Mouse (Mus musculus) liver, embryonic 16.5 days (tissue): ENCODE results near the gene Map3k4. TPM values are rescaled to one million over a fixed set of nuclear protein-coding genes. Genes with fewer than 3 reads are reported as not detected.
A peak's percentile ranks its signal among the peaks of the same experiment; 100 is the strongest.

ENCODE experiments used
- ATAC-seq: fragments of 200-750 bp; cut with Nextera tagmentation; 2 replicates; pipeline ENCODE4 v1.8.0; 2017; ENCODE audit warnings: low read depth, mild to moderate bottlenecking, moderate number of reproducible peaks, moderate library complexity
- H3K27ac ChIP-seq: fragments of 300-500 bp; sonication (generic); 2 replicates; pipeline ENCODE4 v1.5.1; 2014; ENCODE audit warnings: mild to moderate bottlenecking, low read length
- H3K27me3 ChIP-seq: fragments of 300-500 bp; sonication (generic); 2 replicates; pipeline ENCODE4 v1.6.1; 2014; ENCODE audit warnings: low read depth, low read length, mixed read lengths; ENCODE audit not compliant: control insufficient read depth, insufficient read depth
- H3K36me3 ChIP-seq: fragments of 300-500 bp; sonication (generic); 2 replicates; pipeline ENCODE4 v1.6.1; 2014; ENCODE audit warnings: mild to moderate bottlenecking; ENCODE audit not compliant: control insufficient read depth, insufficient read depth
- H3K4me1 ChIP-seq: fragments of 300-500 bp; sonication (generic); 2 replicates; pipeline ENCODE4 v1.6.1; 2014; ENCODE audit warnings: low read depth, low read length, mixed read lengths; ENCODE audit not compliant: control insufficient read depth
- H3K4me2 ChIP-seq: fragments of 300-500 bp; sonication (generic); 2 replicates; pipeline ENCODE4 v1.6.1; 2014; ENCODE audit warnings: low read depth, low read length, mixed read lengths
- H3K4me3 ChIP-seq: fragments of 300-500 bp; sonication (generic); 2 replicates; pipeline ENCODE4 v1.5.1; 2014; ENCODE audit warnings: low read depth, mild to moderate bottlenecking, low read length
- H3K9ac ChIP-seq: fragments of 300-500 bp; sonication (generic); 2 replicates; pipeline ENCODE4 v1.6.1; 2014; ENCODE audit warnings: low read depth, low read length
- H3K9me3 ChIP-seq: fragments of 300-500 bp; sonication (generic); replicated peaks from 2 replicates; pipeline ENCODE4 v1.6.1; 2016; ENCODE audit warnings: low read length; ENCODE audit not compliant: control insufficient read depth
- WGBS: fragments of 180-500 bp; shearing (Covaris S2); extraction: QIAGEN DNeasy Blood & Tissue Kit; methylation state at CpG from one replicate; pipeline ENCODE4 v1.1.7; 2014; ENCODE audit not compliant: insufficient replicate concordance; 5-methylcytosine and 5-hydroxymethylcytosine counted together
- polyA plus RNA-seq: library from polyadenylated mRNA; unstranded; fragments of >200 nt; fragmentation: Nextera tagmentation; extraction: Ambion mirVana; gene quantifications from 2 replicates; pipeline ENCODE4 v1.2.1, GENCODE M21; 2015

The Map3k4 gene
- polyA plus RNA-seq, 1 experiment from 2014 or later = 9.5 TPM

GRCm38 (mm10) chr17:12184283-12184682 is 134.3 kb downstream of the Map3k4 start:
- Histone ChIP-seq H3K4me1 (peaks cover 64% of the 10 kb centered on the region), H3K27me3 (no peaks in the 10 kb centered on the region), H3K27ac (peak overlapping the region; percentile 68), H3K36me3 (peaks cover 10% of the 10 kb centered on the region), H3K9ac (peak overlapping the region; percentile 17; the same call in 1 of the 2 replicates), H3K9me3 (no peaks in the 10 kb centered on the region), H3K4me3 (no peak overlapping the region), H3K4me2 (no peak overlapping the region)
- WGBS = 71% methylated on average over 8 of the region's 8 CpGs
- ATAC-seq = no peak

- WGBS = 59% methylated on average over 5 of the region's 5 CpGs
- Histone ChIP-seq H3K36me3 (no peaks in the 10 kb centered on the region; the same call in none of the 2 replicates), H3K9ac (peak overlapping the region; percentile 35), H3K4me1 (peaks cover 64% of the 10 kb centered on the region), H3K4me3 (no peak overlapping the region), H3K4me2 (peak overlapping the region; percentile 21), H3K27me3 (no peaks in the 10 kb centered on the region), H3K27ac (peak overlapping the region; percentile 68), H3K9me3 (no peaks in the 10 kb centered on the region)
- peak; percentile 59 for ATAC-seq
Observed at GRCm38 (mm10) chr17:12182702-12183485, 135.7 kb downstream of the Map3k4 start.

- peaks cover 34% of the 10 kb centered on the region for H3K4me1 ChIP-seq
- 0 out of 2 replicates have a peak overlapping the region, but pooled peaks have one; percentile 15 for H3K27ac ChIP-seq
- no peaks in the 10 kb centered on the region for H3K27me3 ChIP-seq
- no peak for ATAC-seq
- peaks cover 2% of the 10 kb centered on the region; the same call in 1 of the 2 replicates for H3K9me3 ChIP-seq
- 59% methylated on average over 2 of the region's 2 CpGs for WGBS
- no peak overlapping the region for H3K4me2 ChIP-seq
- H3K9ac ChIP-seq = no peak overlapping the region
- no peak overlapping the region for H3K4me3 ChIP-seq
- H3K36me3 ChIP-seq = peaks cover 5% of the 10 kb centered on the region
Observed at GRCm38 (mm10) chr17:12179766-12180165, 138.8 kb downstream of the Map3k4 start.

GRCm38 (mm10) chr17:12179339-12179738 is 139.3 kb downstream of the Map3k4 start:
- Histone ChIP-seq H3K4me1 (peaks cover 32% of the 10 kb centered on the region), H3K4me2 (no peak overlapping the region), H3K27ac (0 out of 2 replicates have a peak overlapping the region, but pooled peaks have one; percentile 15), H3K36me3 (peaks cover 5% of the 10 kb centered on the region), H3K9ac (no peak overlapping the region), H3K27me3 (no peaks in the 10 kb centered on the region), H3K9me3 (peaks cover 2% of the 10 kb centered on the region; the same call in 1 of the 2 replicates), H3K4me3 (no peak overlapping the region)
- WGBS = 83% methylated on average over 7 of the region's 7 CpGs
- ATAC-seq = no peak

Other genes starting within 250 kb of the Map3k4 start
- 27.2 and 27.8 TPM in 2 replicates for gene Agpat4, start 200.1 kb downstream of the Map3k4 start, polyA plus RNA-seq
- gene Plg, start 59.8 kb upstream of the Map3k4 start, polyA plus RNA-seq = 472 and 552 TPM in 2 replicates
- 0.48 and 0.50 TPM in 2 replicates for gene Slc22a3, start 188.9 kb upstream of the Map3k4 start, polyA plus RNA-seq